Mouse (Mus musculus) natural killer cell, adult 2 months (primary cell): ENCODE results near the gene Dynlt1f.
"Not testable (repeated sequence)": the region's sequence is repeated elsewhere in the genome, so short reads cannot be mapped to it uniquely, and the experiment has no call there.

Experiments
- DNase-seq, 2 experiments: peaks; one replicate each; pipeline ENCODE4 v3.0.0; 2022; ENCODE audit warnings: low spot score in 2 of 2

The Dynlt1f gene

GRCm38 (mm10) chr17:6655567-6656281 lies at the start of gene Dynlt1f:
Gene Dynlt1f, minus strand, starts transcription at chr17:6655900.
- DNase-seq = peak; percentile 83 to 87

- not testable (repeated sequence) for DNase-seq
Measured at GRCm38 (mm10) chr17:6703381-6704270, 47.9 kb upstream of the Dynlt1f start.

- not testable (repeated sequence) for DNase-seq
Measured at GRCm38 (mm10) chr17:6702625-6703221, 47.0 kb upstream of the Dynlt1f start.

- DNase-seq = not testable (repeated sequence)
Measured at GRCm38 (mm10) chr17:6700077-6700476, 44.4 kb upstream of the Dynlt1f start.

DNA sequence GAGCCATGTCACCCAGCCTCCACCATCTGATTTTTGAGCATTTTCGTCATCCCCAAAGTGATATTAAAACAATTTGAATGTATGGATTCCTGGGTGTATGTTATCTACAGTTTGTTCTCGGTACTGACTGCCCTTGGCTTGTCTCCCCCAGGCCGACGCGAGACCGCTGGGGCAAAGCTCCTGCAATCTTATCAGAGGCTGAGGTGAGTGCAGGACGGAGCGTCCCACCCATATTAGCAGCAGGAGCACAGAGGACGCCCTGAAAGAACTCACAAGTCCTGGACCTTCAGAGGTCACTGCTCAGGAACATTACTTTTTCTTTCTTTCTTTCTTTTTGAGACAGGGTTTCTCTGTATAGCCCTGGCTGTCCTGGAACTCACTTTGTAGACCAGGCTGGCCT lies 43.8 kb upstream of the Dynlt1f start:
- DNase-seq = not testable (repeated sequence)

GRCm38 (mm10) chr17:6697224-6697775 lies 41.6 kb upstream of the Dynlt1f start:
- DNase-seq = peak; percentile 58 to 64

- DNase-seq = not testable (repeated sequence)
Measured at GRCm38 (mm10) chr17:6696521-6696920, 40.8 kb upstream of the Dynlt1f start.

- not testable (repeated sequence) for DNase-seq
Measured at GRCm38 (mm10) chr17:6695712-6696111, 40.0 kb upstream of the Dynlt1f start.

DNA sequence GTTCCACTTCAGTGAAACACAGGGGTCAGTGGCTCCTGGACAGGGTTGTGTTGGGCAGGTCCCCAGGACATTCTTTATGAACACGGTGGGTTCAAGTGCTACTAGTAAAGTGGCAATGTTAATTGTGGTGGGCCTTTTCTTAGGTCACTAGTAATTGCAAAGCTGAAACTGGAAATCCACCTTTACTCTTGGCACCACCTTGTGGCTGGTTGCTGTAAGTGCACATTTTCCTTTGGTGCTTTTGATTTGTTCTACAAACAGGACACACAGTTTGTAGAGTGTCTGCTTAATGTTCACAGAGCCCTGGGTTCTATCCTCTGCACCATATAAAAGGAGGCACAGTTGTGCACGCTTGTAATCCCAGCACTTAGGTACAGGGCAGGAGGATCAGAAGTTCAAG lies 35.9 kb upstream of the Dynlt1f start:
- DNase-seq = peak; percentile 80 to 85

DNA sequence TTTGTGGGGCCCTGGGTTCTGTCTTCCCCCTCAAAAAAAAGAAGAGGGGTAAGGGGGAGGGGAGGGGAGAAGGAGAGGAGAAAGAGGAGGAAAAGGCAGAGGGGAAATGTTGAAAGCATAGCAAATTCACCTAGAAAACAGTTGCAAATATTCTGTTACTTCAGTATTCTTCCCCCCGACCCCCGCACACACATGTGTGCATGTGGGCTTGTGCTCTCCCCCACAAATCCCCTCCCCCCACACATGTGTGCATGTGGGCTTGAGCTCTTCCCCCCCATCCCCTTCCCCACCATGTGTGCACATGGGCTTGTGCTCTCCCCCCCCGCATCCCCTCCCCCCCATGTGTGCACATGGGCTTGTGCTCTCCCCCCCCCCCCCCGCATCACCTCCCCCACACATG lies 33.6 kb upstream of the Dynlt1f start:
- DNase-seq = not testable (repeated sequence)

DNA sequence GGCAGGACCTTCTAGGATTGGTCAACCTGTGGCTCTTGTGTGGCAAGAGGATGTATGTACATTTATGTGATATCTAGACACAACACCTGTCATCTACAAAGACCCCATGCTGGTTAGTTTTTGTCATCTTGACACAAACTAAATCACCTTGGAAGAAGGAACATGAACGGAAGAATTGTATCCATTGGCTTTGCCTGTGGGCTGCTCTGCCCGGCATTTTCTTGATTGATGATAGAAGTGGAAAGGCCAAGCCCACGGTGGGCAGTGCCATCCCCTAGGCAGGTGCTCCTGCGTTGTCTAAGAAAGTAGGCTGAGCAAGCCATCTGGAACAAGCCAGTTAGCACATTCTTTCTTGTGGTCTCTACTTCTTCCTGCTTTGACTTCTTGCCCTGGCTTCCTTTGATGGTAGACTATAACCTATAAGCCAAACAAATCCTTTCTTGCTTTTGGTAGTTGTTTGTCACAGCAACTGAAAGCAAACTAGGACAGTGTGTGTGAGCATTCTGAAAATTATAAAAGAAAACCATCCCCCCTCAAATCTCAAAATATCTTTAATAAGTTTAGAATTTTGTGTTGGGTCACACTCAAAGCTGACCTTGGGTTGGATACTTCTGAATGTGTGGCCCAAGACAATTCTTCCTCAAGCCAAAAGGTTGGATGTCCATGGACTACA lies 30.7 kb upstream of the Dynlt1f start:
- DNase-seq = not testable (repeated sequence)

GRCm38 (mm10) chr17:6685288-6685818 lies 29.7 kb upstream of the Dynlt1f start:
- DNase-seq = not testable (repeated sequence)

GRCm38 (mm10) chr17:6684464-6685287 lies 29.0 kb upstream of the Dynlt1f start:
- not testable (repeated sequence) for DNase-seq

GRCm38 (mm10) chr17:6683702-6684101 lies 28.0 kb upstream of the Dynlt1f start:
- DNase-seq = not testable (repeated sequence)

- DNase-seq = not testable (repeated sequence)
Measured at GRCm38 (mm10) chr17:6681721-6682120, 26.0 kb upstream of the Dynlt1f start.

DNA sequence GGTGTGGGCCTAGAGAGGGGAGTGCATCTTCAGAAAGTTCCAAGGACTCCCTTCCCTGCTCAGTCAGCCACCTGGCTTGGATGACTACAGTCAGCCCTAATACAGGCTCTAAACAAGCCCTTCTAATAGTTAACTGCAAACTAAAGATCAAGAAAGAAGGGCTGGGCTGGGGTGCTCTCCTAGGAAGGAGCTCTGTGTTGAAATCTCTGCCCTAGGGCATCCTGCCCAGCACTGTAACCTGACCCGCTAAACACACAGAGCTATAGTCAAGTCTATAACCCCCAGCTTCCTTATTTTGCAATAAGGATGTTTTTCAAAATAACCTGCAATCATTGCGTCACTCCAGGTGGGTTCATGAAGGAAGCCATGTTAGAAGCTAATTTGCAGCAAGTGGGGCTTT lies 22.4 kb upstream of the Dynlt1f start:
- not testable (repeated sequence) for DNase-seq

GRCm38 (mm10) chr17:6674297-6674696 lies 18.6 kb upstream of the Dynlt1f start:
- not testable (repeated sequence) for DNase-seq

- DNase-seq = not testable (repeated sequence)
Measured at GRCm38 (mm10) chr17:6668522-6668921, 12.8 kb upstream of the Dynlt1f start.

DNA sequence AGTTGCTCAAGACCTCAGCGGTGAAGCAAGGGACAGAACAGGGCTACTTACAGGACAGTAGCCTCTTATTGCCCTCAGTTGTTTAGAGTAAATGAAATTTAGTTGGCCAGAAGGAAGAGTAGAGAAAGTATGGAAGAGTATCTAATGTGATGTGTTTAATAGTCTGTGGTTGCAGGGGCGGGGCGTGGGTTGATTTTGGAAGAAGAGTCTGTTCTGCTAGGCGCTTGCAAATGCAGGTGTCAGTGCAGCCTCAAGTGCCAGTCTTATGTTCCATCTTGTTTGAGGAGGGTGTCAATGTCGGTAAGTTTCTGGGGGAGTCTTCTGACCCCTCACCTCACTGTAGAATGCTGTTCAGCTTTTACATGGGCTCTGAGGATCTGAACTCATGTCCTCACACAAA lies 9.7 kb upstream of the Dynlt1f start:
- not testable (repeated sequence) for DNase-seq

GRCm38 (mm10) chr17:6662840-6663239 lies 7.1 kb upstream of the Dynlt1f start:
- not testable (repeated sequence) for DNase-seq
